Mouse (Mus musculus) CD4-positive, CD25-positive, alpha-beta regulatory T cell, adult 9 weeks (primary cell): ENCODE data around the gene Syne2. TPM values are rescaled to one million over a fixed set of nuclear protein-coding genes. Genes with fewer than 3 reads are reported as not detected.

Experiments used
- polyA plus RNA-seq: library from polyadenylated mRNA; unstranded; fragments of 100-300 nt; shearing (Covaris generic); gene quantifications from one replicate; pipeline ENCODE4 v1.2.1, GENCODE M21; 2017

The Syne2 gene
- polyA plus RNA-seq: 16.6 TPM

DNA sequence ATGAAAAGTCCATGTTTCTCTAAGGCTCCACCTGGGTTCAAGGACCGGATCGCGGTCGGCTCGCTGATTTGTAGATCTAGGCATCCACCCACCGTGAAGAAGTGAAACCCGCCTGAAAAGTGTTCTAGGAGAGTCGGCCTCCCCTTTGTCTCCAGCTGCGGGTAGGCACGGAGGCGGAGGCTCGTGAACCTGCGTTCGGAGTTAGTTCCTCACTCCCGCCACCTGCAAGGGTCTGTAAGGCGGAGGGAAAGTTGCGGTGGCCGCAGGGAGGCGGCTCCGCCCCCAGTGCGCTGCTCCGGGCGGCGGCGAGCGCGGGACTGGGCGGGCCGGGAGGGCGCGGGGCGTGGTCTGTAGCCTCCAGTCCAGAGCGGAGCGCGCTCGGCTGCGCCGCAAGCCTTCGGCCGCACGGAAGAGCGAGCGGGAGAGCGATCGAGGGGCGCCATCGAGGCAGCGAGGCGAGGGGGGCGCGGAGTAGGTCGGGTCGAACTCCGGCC, at the start of gene Syne2:
Syne2 (plus strand) TSS at position 176 of the 494 bp plus-strand sequence.

Other genes starting within 250 kb of the Syne2 start
- 3.6 TPM for gene Ppp2r5e, start 221.9 kb upstream of the Syne2 start, polyA plus RNA-seq
- 19.5 TPM for gene Wdr89, start 148.6 kb upstream of the Syne2 start, polyA plus RNA-seq
- gene Sgpp1, start 82.4 kb upstream of the Syne2 start, polyA plus RNA-seq: 6.6 TPM